Mouse (Mus musculus) cerebellum, postnatal 25 days (tissue): Measurements from ENCODE around the gene Zp3r.
A peak's percentile ranks its signal among the peaks of the same experiment; 100 is the strongest.
"Not testable (repeated sequence)": the region's sequence is repeated elsewhere in the genome, so short reads cannot be mapped to it uniquely, and the experiment has no call there.

Experiments
- DNase-seq, 2 experiments: peaks; one replicate each; pipeline ENCODE4 v3.0.0; 2021; ENCODE audit warnings: mixed read lengths in 2 of 2

The Zp3r gene

GRCm38 (mm10) chr1:130629521-130629920 lies at the start of gene Zp3r:
TSS of gene Zp3r (minus strand) at chr1:130629621.
- DNase-seq: no peak

- DNase-seq: no peak
Measured at GRCm38 (mm10) chr1:130678551-130678950, 49.1 kb upstream of the Zp3r start.

GRCm38 (mm10) chr1:130663576-130663975 lies 34.2 kb upstream of the Zp3r start:
- DNase-seq: not testable (repeated sequence)

GRCm38 (mm10) chr1:130661454-130661853 lies 32.0 kb upstream of the Zp3r start, which contains the start of gene C4bp:
TSS of gene C4bp (minus strand) at chr1:130661632.
- DNase-seq: no peak

- DNase-seq: peak; percentile 28 to 49
Measured at GRCm38 (mm10) chr1:130659641-130660040, 30.2 kb upstream of the Zp3r start.

GRCm38 (mm10) chr1:130644103-130644502 lies 14.7 kb upstream of the Zp3r start:
- no peak for DNase-seq

GRCm38 (mm10) chr1:130640967-130641366 lies 11.5 kb upstream of the Zp3r start:
- DNase-seq: no peak

- peak; percentile 42 to 68 for DNase-seq
Measured at GRCm38 (mm10) chr1:130633761-130634410, 4.5 kb upstream of the Zp3r start.

GRCm38 (mm10) chr1:130633316-130633715 lies 3.9 kb upstream of the Zp3r start:
- no peak for DNase-seq

GRCm38 (mm10) chr1:130596291-130596690 lies 33.1 kb downstream of the Zp3r start:
- no peak for DNase-seq

GRCm38 (mm10) chr1:130588659-130589058 lies 40.8 kb downstream of the Zp3r start:
- DNase-seq: peak in 1 of 2 experiments; percentile 4

GRCm38 (mm10) chr1:130576389-130576788 lies 53.0 kb downstream of the Zp3r start:
- no peak for DNase-seq

- peak in 1 of 2 experiments; percentile 46 for DNase-seq
Measured at GRCm38 (mm10) chr1:130575962-130576361, 53.5 kb downstream of the Zp3r start.

GRCm38 (mm10) chr1:130551407-130552249 lies 77.8 kb downstream of the Zp3r start:
- no peak for DNase-seq

- DNase-seq: no peak
Measured at GRCm38 (mm10) chr1:130550242-130551167, 78.9 kb downstream of the Zp3r start.

GRCm38 (mm10) chr1:130549698-130550097 lies 79.7 kb downstream of the Zp3r start:
- no peak for DNase-seq

- no peak for DNase-seq
Measured at GRCm38 (mm10) chr1:130549160-130549559, 80.3 kb downstream of the Zp3r start.

- peak; percentile 52 to 64 for DNase-seq
Measured at GRCm38 (mm10) chr1:130547674-130548429, 81.6 kb downstream of the Zp3r start.
